Mouse (Mus musculus): ENCODE measurements around the gene Slc8a1. TPM values are rescaled to one million over a fixed set of nuclear protein-coding genes. Genes with fewer than 3 reads are reported as not detected.

The Slc8a1 gene
- polyA plus RNA-seq, 1 experiment from 2014 or later: 84.6 TPM

- WGBS: 38% methylated on average over 10 of the region's 10 CpGs
- Histone ChIP-seq H3K27ac (ENCODE audit: low read length) (peak overlapping the region; percentile 73), H3K9me3 (replicated peaks; ENCODE audit: control insufficient read depth, low read length) (0 out of 2 replicates have a peak, but pooled peaks cover 2% of the 10 kb centered on the region), H3K9ac (ENCODE audit: low read length) (no peak overlapping the region), H3K4me3 (ENCODE audit: low read length) (no peak overlapping the region), H3K36me3 (ENCODE audit: control insufficient read depth, insufficient read depth) (peaks cover 5% of the 10 kb centered on the region; the same call in 1 of the 2 replicates), H3K4me1 (ENCODE audit: control insufficient read depth, insufficient read depth, low read length) (peaks cover 27% of the 10 kb centered on the region), H3K4me2 (ENCODE audit: low read depth, low read length) (peak overlapping the region; percentile 26), H3K27me3 (ENCODE audit: control insufficient read depth, insufficient read depth, low read length) (no peaks in the 10 kb centered on the region)
- peak; percentile 23; the same call in 1 of the 2 replicates for ATAC-seq (replicated peaks; ENCODE audit: extremely low read depth, insufficient read depth, low FRiP score)
These were observed 158.3 kb downstream of the Slc8a1 start for GRCm38 (mm10) chr17:81579728-81580425.

- H3K4me2 ChIP-seq (ENCODE audit: low read depth, low read length): no peak overlapping the region
- 0 out of 2 replicates have a peak, but pooled peaks cover 2% of the 10 kb centered on the region for H3K9me3 ChIP-seq (replicated peaks; ENCODE audit: control insufficient read depth, low read length)
- H3K4me1 ChIP-seq (ENCODE audit: control insufficient read depth, insufficient read depth, low read length): peaks cover 28% of the 10 kb centered on the region
- no peaks in the 10 kb centered on the region for H3K27me3 ChIP-seq (ENCODE audit: control insufficient read depth, insufficient read depth, low read length)
- H3K4me3 ChIP-seq (ENCODE audit: low read length): no peak overlapping the region
- H3K36me3 ChIP-seq (ENCODE audit: control insufficient read depth, insufficient read depth): peaks cover 10% of the 10 kb centered on the region; the same call in 1 of the 2 replicates
- ATAC-seq (replicated peaks; ENCODE audit: extremely low read depth, insufficient read depth, low FRiP score): no peak
- 79% methylated on average over 3 of the region's 3 CpGs for WGBS
- H3K27ac ChIP-seq (ENCODE audit: low read length): no peak overlapping the region
- no peak overlapping the region for H3K9ac ChIP-seq (ENCODE audit: low read length)
These were observed 161.3 kb downstream of the Slc8a1 start for GRCm38 (mm10) chr17:81576893-81577292.

GRCm38 (mm10) chr17:81565634-81566372, 172.4 kb downstream of the Slc8a1 start:
- peaks cover 44% of the 10 kb centered on the region for H3K4me1 ChIP-seq (ENCODE audit: control insufficient read depth, insufficient read depth, low read length)
- WGBS: 43% methylated on average over 9 of the region's 9 CpGs
- H3K27ac ChIP-seq (ENCODE audit: low read length): peak overlapping the region; percentile 73
- peaks cover 1% of the 10 kb centered on the region for H3K36me3 ChIP-seq (ENCODE audit: control insufficient read depth, insufficient read depth)
- H3K4me2 ChIP-seq (ENCODE audit: low read depth, low read length): no peak overlapping the region
- H3K9me3 ChIP-seq (replicated peaks; ENCODE audit: control insufficient read depth, low read length): no peaks in the 10 kb centered on the region
- no peak for ATAC-seq (replicated peaks; ENCODE audit: extremely low read depth, insufficient read depth, low FRiP score)
- no peak overlapping the region for H3K4me3 ChIP-seq (ENCODE audit: low read length)
- H3K9ac ChIP-seq (ENCODE audit: low read length): no peak overlapping the region
- no peaks in the 10 kb centered on the region for H3K27me3 ChIP-seq (ENCODE audit: control insufficient read depth, insufficient read depth, low read length)

GRCm38 (mm10) chr17:81554052-81554734, 184.0 kb downstream of the Slc8a1 start:
- Histone ChIP-seq H3K4me3 (ENCODE audit: low read length) (no peak overlapping the region), H3K9ac (ENCODE audit: low read length) (no peak overlapping the region), H3K36me3 (ENCODE audit: control insufficient read depth, insufficient read depth) (no peaks in the 10 kb centered on the region; the same call in 1 of the 2 replicates), H3K27me3 (ENCODE audit: control insufficient read depth, insufficient read depth, low read length) (no peaks in the 10 kb centered on the region), H3K9me3 (replicated peaks; ENCODE audit: control insufficient read depth, low read length) (no peaks in the 10 kb centered on the region), H3K4me1 (ENCODE audit: control insufficient read depth, insufficient read depth, low read length) (peaks cover 19% of the 10 kb centered on the region), H3K27ac (ENCODE audit: low read length) (peak overlapping the region; percentile 18; the same call in 1 of the 2 replicates), H3K4me2 (ENCODE audit: low read depth, low read length) (no peak overlapping the region)
- no peak for ATAC-seq (replicated peaks; ENCODE audit: extremely low read depth, insufficient read depth, low FRiP score)
- WGBS: 55% methylated on average over 6 of the region's 6 CpGs

GRCm38 (mm10) chr17:81551856-81552635, 186.1 kb downstream of the Slc8a1 start:
- WGBS: 73% methylated on average over 6 of the region's 6 CpGs
- no peak overlapping the region for H3K27ac ChIP-seq (ENCODE audit: low read length)

GRCm38 (mm10) chr17:81550864-81551263, 187.3 kb downstream of the Slc8a1 start:
- H3K9me3 ChIP-seq (replicated peaks; ENCODE audit: control insufficient read depth, low read length): no peaks in the 10 kb centered on the region
- H3K4me1 ChIP-seq (ENCODE audit: control insufficient read depth, insufficient read depth, low read length): peaks cover 32% of the 10 kb centered on the region
- peaks cover under 1% of the 10 kb centered on the region; the same call in 1 of the 2 replicates for H3K36me3 ChIP-seq (ENCODE audit: control insufficient read depth, insufficient read depth)
- no peak overlapping the region for H3K9ac ChIP-seq (ENCODE audit: low read length)
- no peak for ATAC-seq (replicated peaks; ENCODE audit: extremely low read depth, insufficient read depth, low FRiP score)
- H3K4me3 ChIP-seq (ENCODE audit: low read length): no peak overlapping the region
- no peak overlapping the region for H3K4me2 ChIP-seq (ENCODE audit: low read depth, low read length)
- H3K27me3 ChIP-seq (ENCODE audit: control insufficient read depth, insufficient read depth, low read length): no peaks in the 10 kb centered on the region
- H3K27ac ChIP-seq (ENCODE audit: low read length): peak overlapping the region; percentile 34; the same call in 1 of the 2 replicates
- WGBS: 67% methylated on average over 3 of the region's 3 CpGs

More at GRCm38 (mm10) chr17:81551856-81552635, 186.1 kb downstream of the Slc8a1 start:
- Histone ChIP-seq H3K9ac (ENCODE audit: low read length) (no peak overlapping the region), H3K27me3 (ENCODE audit: control insufficient read depth, insufficient read depth, low read length) (no peaks in the 10 kb centered on the region), H3K9me3 (replicated peaks; ENCODE audit: control insufficient read depth, low read length) (no peaks in the 10 kb centered on the region), H3K4me3 (ENCODE audit: low read length) (no peak overlapping the region), H3K4me2 (ENCODE audit: low read depth, low read length) (no peak overlapping the region), H3K36me3 (ENCODE audit: control insufficient read depth, insufficient read depth) (no peaks in the 10 kb centered on the region; the same call in 1 of the 2 replicates), H3K4me1 (ENCODE audit: control insufficient read depth, insufficient read depth, low read length) (peaks cover 22% of the 10 kb centered on the region)
- ATAC-seq (replicated peaks; ENCODE audit: extremely low read depth, insufficient read depth, low FRiP score): no peak

GRCm38 (mm10) chr17:81548016-81548415, 190.2 kb downstream of the Slc8a1 start:
- Histone ChIP-seq H3K36me3 (ENCODE audit: control insufficient read depth, insufficient read depth) (peaks cover 3% of the 10 kb centered on the region), H3K9ac (ENCODE audit: low read length) (no peak overlapping the region), H3K4me2 (ENCODE audit: low read depth, low read length) (no peak overlapping the region), H3K9me3 (replicated peaks; ENCODE audit: control insufficient read depth, low read length) (no peaks in the 10 kb centered on the region), H3K27me3 (ENCODE audit: control insufficient read depth, insufficient read depth, low read length) (no peaks in the 10 kb centered on the region), H3K27ac (ENCODE audit: low read length) (no peak overlapping the region), H3K4me3 (ENCODE audit: low read length) (no peak overlapping the region), H3K4me1 (ENCODE audit: control insufficient read depth, insufficient read depth, low read length) (peaks cover 47% of the 10 kb centered on the region)
- no peak for ATAC-seq (replicated peaks; ENCODE audit: extremely low read depth, insufficient read depth, low FRiP score)
- WGBS: 58% methylated on average over 4 of the region's 4 CpGs

GRCm38 (mm10) chr17:81546525-81546924, 191.7 kb downstream of the Slc8a1 start:
- no peak for ATAC-seq (replicated peaks; ENCODE audit: extremely low read depth, insufficient read depth, low FRiP score)
- Histone ChIP-seq H3K27ac (ENCODE audit: low read length) (peak overlapping the region; percentile 34; the same call in 1 of the 2 replicates), H3K4me1 (ENCODE audit: control insufficient read depth, insufficient read depth, low read length) (peaks cover 51% of the 10 kb centered on the region), H3K9ac (ENCODE audit: low read length) (no peak overlapping the region), H3K9me3 (replicated peaks; ENCODE audit: control insufficient read depth, low read length) (no peaks in the 10 kb centered on the region), H3K36me3 (ENCODE audit: control insufficient read depth, insufficient read depth) (peaks cover 3% of the 10 kb centered on the region), H3K4me2 (ENCODE audit: low read depth, low read length) (no peak overlapping the region), H3K4me3 (ENCODE audit: low read length) (no peak overlapping the region), H3K27me3 (ENCODE audit: control insufficient read depth, insufficient read depth, low read length) (no peaks in the 10 kb centered on the region)
- WGBS: 68% methylated on average over 6 of the region's 6 CpGs

Measured in heart, embryonic 16.5 days (tissue).